Mouse (Mus musculus): Measurements from ENCODE around the gene Rnf26.
"Not testable (repeated sequence)": the region's sequence is repeated elsewhere in the genome, so short reads cannot be mapped to it uniquely, and the experiment has no call there.

The Rnf26 gene

GRCm38 (mm10) chr9:44125026-44125425 lies 11.7 kb upstream of the Rnf26 start:
- in situ Hi-C loops (cut with MboI, MseI), result no loop called here

GRCm38 (mm10) chr9:44124317-44124716 lies 11.0 kb upstream of the Rnf26 start:
- in situ Hi-C loops (cut with MboI, MseI), result no loop called here

GRCm38 (mm10) chr9:44119948-44120465 lies 6.7 kb upstream of the Rnf26 start:
- in situ Hi-C loops (cut with MboI, MseI), result no loop called here

- in situ Hi-C loops (cut with MboI, MseI), result no loop called here
Measured at GRCm38 (mm10) chr9:44119011-44119410, 5.7 kb upstream of the Rnf26 start.

- in situ Hi-C loops (cut with MboI, MseI), result no loop called here
Measured at GRCm38 (mm10) chr9:44116182-44116581, 2.9 kb upstream of the Rnf26 start.

GRCm38 (mm10) chr9:44115599-44115998 lies 2.3 kb upstream of the Rnf26 start:
- in situ Hi-C loops (cut with MboI, MseI), result no loop called here

GRCm38 (mm10) chr9:44114453-44114852 lies 1.1 kb upstream of the Rnf26 start:
- in situ Hi-C loops (cut with MboI, MseI), result no loop called here

GRCm38 (mm10) chr9:44111909-44112308 lies 1.4 kb downstream of the Rnf26 start:
- in situ Hi-C loops (cut with MboI, MseI), result not testable (repeated sequence)

- in situ Hi-C loops (cut with MboI, MseI), result no loop called here
Measured at GRCm38 (mm10) chr9:44109360-44110095, 3.8 kb downstream of the Rnf26 start.

GRCm38 (mm10) chr9:44108269-44109055 lies 4.9 kb downstream of the Rnf26 start:
- in situ Hi-C loops (cut with MboI, MseI), result no loop called here

- in situ Hi-C loops (cut with MboI, MseI), result no loop called here
Measured at GRCm38 (mm10) chr9:44107557-44108179, 5.6 kb downstream of the Rnf26 start.

- in situ Hi-C loops (cut with MboI, MseI), result no loop called here
Measured at GRCm38 (mm10) chr9:44107110-44107509, 6.2 kb downstream of the Rnf26 start, which contains the start of gene C1qtnf5. TSS of gene C1qtnf5 (plus strand) at chr9:44107245.

- in situ Hi-C loops (cut with MboI, MseI), result no loop called here
Measured at GRCm38 (mm10) chr9:44106596-44106995, 6.7 kb downstream of the Rnf26 start.

GRCm38 (mm10) chr9:44106182-44106581 lies 7.1 kb downstream of the Rnf26 start:
- in situ Hi-C loops (cut with MboI, MseI), result no loop called here

- in situ Hi-C loops (cut with MboI, MseI), result no loop called here
Measured at GRCm38 (mm10) chr9:44105781-44106180, 7.5 kb downstream of the Rnf26 start.

- in situ Hi-C loops (cut with MboI, MseI), result no loop called here
Measured at GRCm38 (mm10) chr9:44104881-44105280, 8.4 kb downstream of the Rnf26 start.

GRCm38 (mm10) chr9:44101490-44101889 lies 11.8 kb downstream of the Rnf26 start, which contains the start of gene Mfrp:
TSS of gene Mfrp (plus strand) at chr9:44101729.
- in situ Hi-C loops (cut with MboI, MseI), result no loop called here

- in situ Hi-C loops (cut with MboI, MseI), result loop anchor here (25.0 kb wide), 3 partner anchors 359 to 1984 kb away; partner anchors contain the start of genes Nectin1 and Sorl1
Measured at GRCm38 (mm10) chr9:44096536-44096935, 16.8 kb downstream of the Rnf26 start.

- in situ Hi-C loops (cut with MboI, MseI), result loop anchor here (25.0 kb wide), 3 partner anchors 358 to 1983 kb away; partner anchors contain the start of genes Nectin1 and Sorl1
Measured at GRCm38 (mm10) chr9:44095781-44096180, 17.5 kb downstream of the Rnf26 start.

GRCm38 (mm10) chr9:44094737-44095136 lies 18.6 kb downstream of the Rnf26 start:
- in situ Hi-C loops (cut with MboI, MseI), result loop anchor here (25.0 kb wide), 3 partner anchors 357 to 1982 kb away; partner anchors contain the start of genes Nectin1 and Sorl1

GRCm38 (mm10) chr9:44093612-44094503 lies 19.5 kb downstream of the Rnf26 start:
- in situ Hi-C loops (cut with MboI, MseI), result loop anchor here (25.0 kb wide), 3 partner anchors 357 to 1982 kb away; partner anchors contain the start of genes Nectin1 and Sorl1

Measured in T-helper 1 cell (primary cell).